Mouse (Mus musculus): ENCODE data around the gene Zbtb38. TPM values are rescaled to one million over a fixed set of nuclear protein-coding genes. Genes with fewer than 3 reads are reported as not detected.
"Not testable (repeated sequence)": the region's sequence is repeated elsewhere in the genome, so short reads cannot be mapped to it uniquely, and the experiment has no call there.

Gene Zbtb38
- total RNA-seq, 2 experiments from 2014 or later = 42.3 to 45.2 TPM

GRCm38 (mm10) chr9:96684866-96685599, 67.6 kb downstream of the Zbtb38 start:
- DNase-seq (ENCODE audit: low spot score in 2 of 2) = no peak

GRCm38 (mm10) chr9:96684165-96684792, 68.4 kb downstream of the Zbtb38 start:
- DNase-seq (ENCODE audit: low spot score in 2 of 2) = no peak

GRCm38 (mm10) chr9:96678611-96679010, 74.0 kb downstream of the Zbtb38 start:
- DNase-seq (ENCODE audit: low spot score in 2 of 2) = no peak

GRCm38 (mm10) chr9:96677711-96678110, 74.9 kb downstream of the Zbtb38 start:
- DNase-seq (ENCODE audit: low spot score in 2 of 2) = not testable (repeated sequence)

DNA sequence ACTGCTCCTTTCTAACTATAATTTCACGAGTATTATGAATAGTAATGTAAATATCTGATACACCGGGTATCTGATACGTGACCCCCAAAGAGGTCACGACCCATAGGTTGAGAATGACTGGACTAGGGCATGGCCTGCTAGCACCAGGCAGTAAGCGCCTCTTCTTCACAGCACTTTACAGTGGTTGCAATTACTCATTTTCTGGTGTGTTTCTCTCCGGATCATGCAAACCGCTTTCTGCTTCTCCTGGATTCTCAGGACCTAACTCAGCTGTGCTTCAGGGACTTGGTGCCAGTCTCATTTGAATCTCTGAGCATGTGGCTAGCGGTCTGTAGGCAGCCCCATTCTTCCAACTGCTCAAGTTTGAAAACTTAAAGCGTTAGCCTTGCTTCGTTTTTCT, 76.0 kb downstream of the Zbtb38 start:
- DNase-seq (ENCODE audit: low spot score in 2 of 2) = no peak

DNA sequence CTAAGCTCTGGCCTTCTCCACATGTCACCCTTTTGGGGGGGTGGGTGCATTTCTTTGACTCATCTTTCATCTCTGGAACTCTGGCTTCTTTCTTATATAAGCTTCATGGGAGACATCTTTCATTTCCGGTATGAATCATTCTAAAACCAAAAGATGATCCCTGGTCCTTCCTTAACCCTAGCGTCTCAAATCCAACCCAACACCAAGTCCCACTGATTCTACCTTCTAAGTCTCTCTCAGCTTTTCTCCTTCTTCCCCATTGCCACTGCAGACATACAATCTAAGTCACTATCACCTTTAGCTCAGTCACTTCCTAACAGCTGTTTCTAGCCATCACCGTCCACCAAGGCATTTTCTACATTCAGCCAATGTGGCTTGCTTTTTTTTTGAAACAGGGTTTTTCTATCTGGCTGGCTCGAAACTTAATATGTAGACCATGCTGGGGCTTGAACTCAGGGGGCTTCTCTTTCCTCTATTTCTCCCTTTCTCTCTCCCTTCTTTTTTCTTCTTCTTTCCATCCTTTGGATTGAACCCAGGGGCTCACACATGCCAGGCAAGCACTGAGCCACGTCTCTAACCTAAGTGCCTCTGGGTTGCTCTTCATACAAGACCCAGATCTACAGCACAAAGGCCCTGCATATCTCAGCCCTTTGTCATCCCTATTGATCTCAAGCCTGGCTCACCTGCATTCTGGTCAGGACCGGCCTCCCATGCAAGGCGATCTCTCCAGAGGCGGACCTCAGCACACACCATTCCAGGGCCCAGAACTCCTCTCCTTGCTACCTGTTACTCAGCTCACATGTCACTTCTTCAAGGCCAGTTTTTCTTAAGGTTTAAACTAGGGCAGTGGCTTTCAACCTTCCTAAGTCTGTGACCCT, 76.6 kb downstream of the Zbtb38 start:
- no peak for DNase-seq (ENCODE audit: low spot score in 2 of 2)

DNA sequence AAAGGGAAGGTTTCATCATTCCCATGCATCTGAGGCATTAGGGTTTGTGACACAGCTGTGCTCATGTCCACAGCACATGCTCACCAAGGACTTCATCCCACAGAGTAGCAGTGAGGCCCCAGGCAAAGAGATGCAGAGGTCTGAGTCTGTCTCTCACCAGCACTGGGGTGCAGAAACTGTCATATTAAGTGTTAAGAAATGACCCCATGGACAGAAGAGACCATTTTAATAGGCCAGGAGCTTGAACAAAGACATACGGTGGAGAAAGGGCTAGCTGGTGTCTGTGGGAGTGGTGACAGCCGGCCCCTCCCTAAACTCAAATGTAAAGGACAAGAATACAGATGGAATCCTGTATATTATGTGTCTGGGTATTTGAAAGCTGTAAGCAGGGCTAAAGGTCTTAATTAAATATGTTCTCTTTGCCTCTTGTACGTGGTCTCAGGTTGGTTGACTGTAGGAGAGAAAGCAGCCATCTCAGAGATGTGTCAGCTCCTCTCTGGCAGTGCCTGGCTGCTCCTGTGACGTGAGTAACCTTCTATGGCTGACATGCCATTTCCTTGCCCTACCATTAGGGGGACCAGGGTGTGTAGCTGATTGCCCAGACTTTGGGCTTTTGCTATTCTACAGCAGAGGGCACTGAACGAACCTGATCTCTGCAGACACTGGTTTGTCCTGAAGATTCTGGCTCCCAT, 77.4 kb downstream of the Zbtb38 start:
- DNase-seq (ENCODE audit: low spot score in 2 of 2) = peak in 1 of 2 experiments; percentile 47

DNA sequence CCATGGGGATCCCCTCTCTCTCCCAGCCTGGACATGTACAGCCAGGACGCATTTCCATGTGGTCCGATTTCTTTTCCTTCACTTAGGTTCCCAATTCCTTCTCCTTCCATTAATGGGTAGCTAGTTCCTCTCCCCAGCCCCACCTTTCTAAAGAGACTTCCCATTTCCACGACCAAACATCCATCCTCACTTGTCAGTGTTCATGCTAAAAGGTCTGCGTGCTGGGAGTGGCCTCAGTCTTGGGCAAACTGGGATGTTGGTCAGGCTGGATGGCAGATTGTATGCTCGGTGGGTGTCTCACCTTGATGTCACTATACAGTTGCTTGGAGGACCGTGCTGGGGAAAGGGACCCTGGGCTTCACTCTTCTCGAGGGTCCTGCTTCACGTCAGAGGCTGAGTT, 78.3 kb downstream of the Zbtb38 start:
- DNase-seq (ENCODE audit: low spot score in 2 of 2) = no peak

DNA sequence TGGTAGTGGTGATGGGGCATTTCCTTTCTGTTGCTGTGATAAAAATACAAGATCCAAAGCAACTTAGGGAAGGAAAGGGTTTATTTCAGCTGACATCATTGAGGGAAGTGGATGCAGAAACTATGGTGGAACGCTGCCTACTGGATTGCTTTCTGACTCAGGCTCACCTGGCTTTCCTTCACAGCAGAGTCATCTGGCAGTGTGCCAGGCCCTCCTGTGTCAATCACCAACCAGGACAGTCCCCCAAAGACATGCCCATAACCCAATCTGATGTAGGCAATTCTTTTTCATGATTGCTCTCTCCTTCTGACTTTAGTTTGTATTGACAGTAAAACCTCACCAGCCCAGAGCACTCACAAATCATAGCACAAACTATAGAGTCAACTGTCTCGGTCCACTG, 80.2 kb downstream of the Zbtb38 start:
- no peak for DNase-seq (ENCODE audit: low spot score in 2 of 2)

DNA sequence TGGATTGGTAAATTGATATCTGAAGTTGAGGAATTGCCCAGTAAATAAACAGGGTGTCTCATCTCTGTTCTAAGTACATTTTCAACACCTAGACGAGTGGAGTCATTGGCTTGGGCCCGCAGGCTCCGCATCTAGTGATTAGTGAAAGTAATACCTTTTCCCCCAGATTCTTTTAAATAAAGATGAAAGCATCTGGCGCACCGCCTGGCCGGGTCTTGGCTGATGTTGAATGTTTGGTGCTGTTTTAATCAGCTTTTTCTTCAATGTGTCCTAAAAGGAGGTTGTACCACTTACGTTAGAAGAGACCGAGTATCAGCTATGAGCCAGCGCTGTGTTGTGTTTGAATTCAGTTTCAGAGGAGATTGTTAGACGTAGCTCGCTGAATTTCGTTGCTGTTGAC, 81.4 kb downstream of the Zbtb38 start:
- DNase-seq (ENCODE audit: low spot score in 2 of 2) = peak; percentile 49 to 58

GRCm38 (mm10) chr9:96669877-96670276, 82.8 kb downstream of the Zbtb38 start:
- DNase-seq (ENCODE audit: low spot score in 2 of 2) = peak; percentile 95 to 96

DNA sequence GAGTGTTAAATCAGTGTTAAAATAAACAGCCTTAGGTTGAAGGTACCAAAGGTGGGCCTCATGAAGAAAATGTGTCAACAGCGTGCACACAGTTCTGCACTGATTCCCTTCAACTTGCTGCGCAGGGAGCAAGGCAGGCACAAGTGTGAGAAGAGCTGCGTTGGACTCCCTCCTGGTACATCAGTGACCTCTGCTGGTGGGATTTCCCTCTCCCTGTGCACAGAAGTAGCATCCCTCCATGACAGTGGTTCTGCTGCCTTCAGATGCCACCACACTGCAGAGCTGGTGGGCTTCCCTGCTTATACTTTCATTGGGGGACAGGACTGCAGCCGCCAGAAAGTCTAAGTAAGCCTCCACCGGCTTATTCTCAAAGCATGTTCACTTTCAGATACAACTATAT, 84.0 kb downstream of the Zbtb38 start:
- peak; percentile 87 to 89 for DNase-seq (ENCODE audit: low spot score in 2 of 2)

- DNase-seq (ENCODE audit: low spot score in 2 of 2) = peak in 1 of 2 experiments; percentile 17
Measured at GRCm38 (mm10) chr9:96660510-96661244, 92.0 kb downstream of the Zbtb38 start.

DNA sequence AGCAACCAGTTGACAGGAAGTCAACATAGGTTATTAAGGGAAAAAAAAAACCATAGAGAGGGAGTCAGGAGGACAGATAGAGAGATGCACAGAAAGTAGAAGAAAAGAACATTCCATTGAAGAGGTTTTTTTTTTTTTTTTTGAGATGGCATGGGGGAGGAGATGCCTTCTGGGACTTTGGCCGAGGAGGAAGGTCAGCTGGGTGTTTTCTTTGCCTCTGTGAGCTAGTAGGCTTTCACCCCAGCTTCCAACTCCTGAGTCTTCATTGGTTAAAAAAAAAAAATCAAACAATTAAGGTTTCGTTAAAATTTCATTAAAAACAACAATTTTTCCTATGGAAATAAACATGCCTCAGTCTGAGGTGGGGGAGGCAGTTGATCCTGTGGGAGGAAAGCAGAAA, 92.8 kb downstream of the Zbtb38 start:
- no peak for DNase-seq (ENCODE audit: low spot score in 2 of 2)

- no peak for DNase-seq (ENCODE audit: low spot score in 2 of 2)
Measured at GRCm38 (mm10) chr9:96653538-96653937, 99.1 kb downstream of the Zbtb38 start.

GRCm38 (mm10) chr9:96652763-96653162, 99.9 kb downstream of the Zbtb38 start:
- no peak for DNase-seq (ENCODE audit: low spot score in 2 of 2)

- no peak for DNase-seq (ENCODE audit: low spot score in 2 of 2)
Measured at GRCm38 (mm10) chr9:96650807-96651206, 101.8 kb downstream of the Zbtb38 start.

GRCm38 (mm10) chr9:96649924-96650323, 102.7 kb downstream of the Zbtb38 start:
- no peak for DNase-seq (ENCODE audit: low spot score in 2 of 2)

DNA sequence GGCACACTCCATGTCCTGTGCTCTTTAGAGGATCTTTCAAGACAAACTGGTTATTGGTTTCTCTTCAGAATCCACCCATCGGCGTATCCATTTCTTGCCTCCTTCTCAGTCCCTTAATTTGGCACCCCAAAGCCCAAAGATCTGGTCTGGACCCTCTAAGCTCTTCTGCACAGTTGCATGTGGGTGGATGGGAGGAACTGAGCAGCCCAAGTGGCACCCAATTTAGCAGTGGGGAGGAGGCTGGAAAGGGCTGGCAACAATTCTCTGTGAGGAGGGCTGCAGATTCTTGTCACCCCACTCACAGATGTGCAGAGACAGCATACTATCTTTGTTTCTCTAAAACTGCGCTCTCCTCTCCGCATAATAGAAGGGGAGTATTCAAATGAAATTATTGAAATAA, 103.3 kb downstream of the Zbtb38 start:
- no peak for DNase-seq (ENCODE audit: low spot score in 2 of 2)

DNA sequence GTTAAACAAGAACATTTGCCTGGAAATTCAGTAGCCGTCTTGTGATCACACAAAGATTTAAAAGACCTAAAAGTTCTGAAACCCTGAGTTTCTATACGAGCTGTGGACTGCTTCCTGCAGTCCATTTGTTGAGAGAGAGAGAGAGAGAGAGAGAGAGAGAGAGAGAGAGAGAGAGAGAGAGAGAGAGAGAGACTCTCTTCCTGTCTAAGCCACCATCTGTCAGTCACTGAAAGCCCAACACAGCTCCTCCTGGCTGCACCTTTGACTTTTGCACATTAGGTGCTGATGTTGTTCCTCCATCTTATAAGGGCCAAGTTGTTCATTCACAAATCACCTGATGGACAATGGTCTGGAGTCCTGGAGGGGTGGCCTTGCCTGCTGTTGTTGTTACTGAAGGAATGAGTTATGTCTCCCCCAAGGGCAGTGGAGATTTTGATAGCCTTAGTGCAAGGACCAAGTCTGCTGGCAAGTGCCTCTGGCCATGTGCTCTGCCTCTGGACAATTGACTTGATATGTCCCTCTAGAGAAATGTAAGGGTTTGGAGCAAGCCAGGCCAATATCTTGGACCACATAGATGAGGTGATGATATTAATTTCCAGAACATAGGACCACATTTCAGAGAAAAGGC, 105.8 kb downstream of the Zbtb38 start:
- no peak for DNase-seq (ENCODE audit: low spot score in 2 of 2)
